Mouse (Mus musculus): Measurements from ENCODE around the gene Pde11a. TPM values are rescaled to one million over a fixed set of nuclear protein-coding genes. Genes with fewer than 3 reads are reported as not detected.
A peak's percentile ranks its signal among the peaks of the same experiment; 100 is the strongest.

Gene Pde11a
- total and polyA plus RNA-seq, 2 experiments from 2014 or later, result 0.58 to 1.0 TPM

DNA sequence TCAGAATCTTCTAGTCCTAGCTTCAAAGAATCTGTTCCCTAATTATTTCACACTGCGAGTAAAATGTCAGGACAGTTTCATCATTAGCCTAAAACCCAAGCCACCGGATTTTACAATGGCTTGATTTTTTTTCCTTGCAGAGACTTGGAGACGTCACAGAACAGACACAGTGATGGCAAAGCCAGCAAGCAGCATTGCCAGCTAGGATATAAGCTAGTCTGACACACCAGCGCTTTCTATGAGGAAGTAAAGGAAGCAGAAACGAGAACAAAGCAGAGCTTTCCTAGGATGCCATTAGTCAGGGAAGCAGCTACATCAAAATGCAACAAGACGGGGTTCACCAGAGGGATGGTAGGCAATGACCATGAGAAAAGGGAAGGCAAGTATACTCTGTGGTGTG lies 9.3 kb upstream of the Pde11a start:
- Histone ChIP-seq H3K9ac (replicated peaks; ENCODE audit: low read length) (no peak overlapping the region), H3K4me3 (ENCODE audit: low read length) (no peak overlapping the region), H3K27me3 (ENCODE audit: insufficient read depth, low read length) (no peaks in the 10 kb centered on the region), H3K27ac (no peak overlapping the region), H3K4me1 (ENCODE audit: insufficient read depth, low read length) (no peaks in the 10 kb centered on the region), H3K4me2 (ENCODE audit: low read depth, low read length) (no peak overlapping the region), H3K9me3 (ENCODE audit: low read length) (no peaks in the 10 kb centered on the region), H3K36me3 (ENCODE audit: insufficient read depth, low read length) (no peaks in the 10 kb centered on the region)
- ATAC-seq, result no peak
- DNase-seq (ENCODE audit: low spot score), result no peak
- no peak for TF ChIP-seq CTCF (IDR thresholded peaks at IDR 0.05; ENCODE audit: low read depth)
- WGBS, result 72% methylated on average over 6 of the region's 6 CpGs

DNA sequence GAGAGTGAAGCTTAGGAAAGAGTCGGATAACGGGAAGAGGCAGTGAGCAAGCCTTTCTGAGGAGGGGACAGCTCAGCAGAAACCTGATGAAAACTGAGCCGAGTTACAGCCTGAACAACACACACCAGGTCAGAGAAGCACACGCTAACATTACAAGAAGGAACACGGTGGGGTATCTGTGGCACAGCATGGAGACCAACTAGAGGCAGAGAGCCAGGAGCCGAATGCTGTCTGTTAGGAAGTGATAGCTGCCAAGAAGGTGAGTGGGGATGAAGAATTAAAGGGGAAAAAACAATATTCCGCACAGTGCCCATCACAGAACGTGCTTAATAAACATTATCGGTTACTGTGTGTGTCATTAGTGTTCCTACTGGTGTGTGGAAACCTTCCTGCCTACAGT lies 3.6 kb upstream of the Pde11a start:
- 69% methylated on average over 9 of the region's 9 CpGs for WGBS
- DNase-seq (ENCODE audit: low spot score), result peak; percentile 28

DNA sequence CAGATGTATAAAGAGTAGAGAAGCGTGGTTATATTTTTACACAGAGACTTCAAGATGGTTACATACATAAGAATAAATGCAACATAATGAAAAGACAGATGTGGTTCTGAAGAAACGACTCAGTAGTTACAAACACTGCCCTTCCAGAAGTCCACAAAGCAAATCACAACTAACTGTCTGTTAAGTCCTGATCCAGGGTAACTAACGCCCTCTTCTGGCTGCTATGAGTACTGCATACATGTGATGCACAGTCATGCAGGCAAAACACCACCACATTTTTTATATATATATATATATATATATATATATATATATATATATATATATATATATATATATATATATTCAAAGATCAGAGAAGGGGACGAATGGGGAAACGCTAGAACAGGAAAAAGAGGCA lies 4.0 kb downstream of the Pde11a start:
- no peaks in the 10 kb centered on the region for H3K4me1 ChIP-seq (ENCODE audit: insufficient read depth, low read length)
- DNase-seq (ENCODE audit: low spot score) (peak; percentile 49), ATAC-seq (no peak)
- 77% methylated on average over 5 of the region's 5 CpGs for WGBS
- H3K9ac ChIP-seq (replicated peaks; ENCODE audit: low read length), result no peak overlapping the region
- H3K27ac ChIP-seq, result no peak overlapping the region
- no peaks in the 10 kb centered on the region for H3K9me3 ChIP-seq (ENCODE audit: low read length)
- peak; percentile 49 for TF ChIP-seq CTCF (IDR thresholded peaks at IDR 0.05; ENCODE audit: low read depth)
- H3K27me3 ChIP-seq (ENCODE audit: insufficient read depth, low read length), result no peaks in the 10 kb centered on the region
- H3K36me3 ChIP-seq (ENCODE audit: insufficient read depth, low read length), result no peaks in the 10 kb centered on the region
- H3K4me3 ChIP-seq (ENCODE audit: low read length), result no peak overlapping the region
- no peak overlapping the region for H3K4me2 ChIP-seq (ENCODE audit: low read depth, low read length)

More for the DNA sequence above, 3.6 kb upstream of the Pde11a start:
- Histone ChIP-seq H3K4me2 (ENCODE audit: low read depth, low read length) (no peak overlapping the region), H3K4me3 (ENCODE audit: low read length) (no peak overlapping the region), H3K9ac (replicated peaks; ENCODE audit: low read length) (no peak overlapping the region), H3K36me3 (ENCODE audit: insufficient read depth, low read length) (no peaks in the 10 kb centered on the region), H3K27me3 (ENCODE audit: insufficient read depth, low read length) (no peaks in the 10 kb centered on the region), H3K4me1 (ENCODE audit: insufficient read depth, low read length) (no peaks in the 10 kb centered on the region), H3K27ac (no peak overlapping the region), H3K9me3 (ENCODE audit: low read length) (no peaks in the 10 kb centered on the region)
- TF ChIP-seq CTCF (IDR thresholded peaks at IDR 0.05; ENCODE audit: low read depth), result no peak
- ATAC-seq, result no peak

DNA sequence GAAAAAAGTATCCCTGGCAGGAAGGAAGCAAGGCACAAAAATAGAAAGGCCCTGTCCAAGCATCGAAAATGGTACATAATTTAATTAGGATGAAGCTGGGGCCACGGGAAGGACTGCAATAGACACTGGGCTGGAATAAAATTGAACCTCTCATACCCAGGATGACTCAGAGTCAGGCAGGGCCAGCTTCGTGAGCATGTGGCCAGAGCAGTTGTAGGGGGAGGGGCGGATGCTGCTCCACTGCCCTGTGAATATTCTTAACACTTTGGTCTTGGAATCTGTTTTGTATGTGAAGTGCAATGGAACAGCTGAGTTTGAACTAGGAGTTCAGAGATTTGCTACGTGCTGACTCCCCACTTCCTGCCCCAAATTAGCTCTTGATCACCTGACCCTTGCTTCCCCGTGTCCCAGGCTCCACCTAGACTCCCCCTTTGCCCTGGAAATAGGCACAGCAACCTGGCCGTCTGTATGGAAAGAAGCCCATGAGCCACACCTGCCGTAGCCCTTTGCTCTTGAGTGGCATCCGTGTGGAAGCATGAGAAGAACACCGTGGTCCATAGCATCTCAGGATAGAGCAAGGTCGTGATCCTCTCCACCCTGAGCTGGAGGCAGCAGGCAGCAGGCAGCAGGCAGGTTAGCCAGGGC lies 6.3 kb downstream of the Pde11a start:
- H3K4me3 ChIP-seq (ENCODE audit: low read length), result no peak overlapping the region
- no peaks in the 10 kb centered on the region for H3K36me3 ChIP-seq (ENCODE audit: insufficient read depth, low read length)
- no peak overlapping the region for H3K9ac ChIP-seq (replicated peaks; ENCODE audit: low read length)
- DNase-seq (ENCODE audit: low spot score) (no peak), ATAC-seq (no peak)
- no peak overlapping the region for H3K27ac ChIP-seq
- no peak for TF ChIP-seq CTCF (IDR thresholded peaks at IDR 0.05; ENCODE audit: low read depth)
- no peaks in the 10 kb centered on the region for H3K27me3 ChIP-seq (ENCODE audit: insufficient read depth, low read length)
- H3K9me3 ChIP-seq (ENCODE audit: low read length), result no peaks in the 10 kb centered on the region
- no peaks in the 10 kb centered on the region for H3K4me1 ChIP-seq (ENCODE audit: insufficient read depth, low read length)
- no peak overlapping the region for H3K4me2 ChIP-seq (ENCODE audit: low read depth, low read length)
- WGBS, result 79% methylated on average over 11 of the region's 11 CpGs

DNA sequence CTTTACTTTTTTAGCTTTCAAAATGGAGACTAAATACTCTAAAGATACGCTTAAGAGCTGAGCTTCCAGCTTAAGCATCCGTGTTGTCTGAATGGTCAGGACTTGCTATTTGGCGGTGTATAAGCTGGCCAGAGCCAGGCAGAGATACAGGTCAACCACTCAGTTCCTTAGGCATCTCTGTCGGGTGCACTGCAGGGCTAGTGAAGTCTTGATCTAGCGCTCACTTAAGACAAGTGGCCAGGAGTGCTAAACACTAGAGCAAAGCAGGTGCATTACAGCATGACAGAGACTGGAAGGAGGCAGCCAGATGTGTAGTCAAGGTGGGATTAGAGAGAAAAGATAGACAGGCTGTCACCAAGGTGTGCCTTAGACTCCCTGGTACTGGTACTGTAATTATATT lies 8.5 kb downstream of the Pde11a start:
- H3K9ac ChIP-seq (replicated peaks; ENCODE audit: low read length), result no peak overlapping the region
- H3K27me3 ChIP-seq (ENCODE audit: insufficient read depth, low read length), result no peaks in the 10 kb centered on the region
- 94% methylated on average over 5 of the region's 5 CpGs for WGBS
- H3K27ac ChIP-seq, result no peak overlapping the region
- ATAC-seq (no peak), DNase-seq (ENCODE audit: low spot score) (no peak)
- no peaks in the 10 kb centered on the region for H3K4me1 ChIP-seq (ENCODE audit: insufficient read depth, low read length)
- H3K4me2 ChIP-seq (ENCODE audit: low read depth, low read length), result no peak overlapping the region
- H3K4me3 ChIP-seq (ENCODE audit: low read length), result no peak overlapping the region
- H3K36me3 ChIP-seq (ENCODE audit: insufficient read depth, low read length), result no peaks in the 10 kb centered on the region
- TF ChIP-seq CTCF (IDR thresholded peaks at IDR 0.05; ENCODE audit: low read depth), result no peak
- H3K9me3 ChIP-seq (ENCODE audit: low read length), result no peaks in the 10 kb centered on the region

DNA sequence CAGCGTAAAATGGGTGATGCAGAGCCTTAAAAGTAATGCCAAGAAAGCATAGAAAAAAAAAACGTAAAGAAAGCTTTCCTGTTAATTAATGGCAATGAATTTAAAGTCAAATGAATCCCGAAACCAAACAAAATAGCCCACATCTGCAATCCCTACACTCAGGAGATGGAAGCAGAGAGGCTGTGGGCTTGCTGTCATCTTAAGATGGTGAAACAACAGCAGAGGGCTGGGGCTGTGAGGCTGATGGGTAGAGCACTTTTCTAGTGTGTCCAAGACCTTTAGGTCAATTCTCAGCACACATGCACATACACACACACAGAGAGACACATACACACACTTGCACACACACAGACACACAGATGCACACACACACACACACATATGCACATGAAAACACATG lies 12.4 kb downstream of the Pde11a start:
- Histone ChIP-seq H3K9me3 (ENCODE audit: low read length) (no peaks in the 10 kb centered on the region), H3K27me3 (ENCODE audit: insufficient read depth, low read length) (no peaks in the 10 kb centered on the region), H3K9ac (replicated peaks; ENCODE audit: low read length) (no peak overlapping the region), H3K27ac (no peak overlapping the region), H3K4me1 (ENCODE audit: insufficient read depth, low read length) (no peaks in the 10 kb centered on the region), H3K36me3 (ENCODE audit: insufficient read depth, low read length) (no peaks in the 10 kb centered on the region), H3K4me3 (ENCODE audit: low read length) (no peak overlapping the region), H3K4me2 (ENCODE audit: low read depth, low read length) (no peak overlapping the region)
- 85% methylated on average over 3 of the region's 3 CpGs for WGBS
- DNase-seq (ENCODE audit: low spot score) (no peak), ATAC-seq (no peak)
- TF ChIP-seq CTCF (IDR thresholded peaks at IDR 0.05; ENCODE audit: low read depth), result no peak

DNA sequence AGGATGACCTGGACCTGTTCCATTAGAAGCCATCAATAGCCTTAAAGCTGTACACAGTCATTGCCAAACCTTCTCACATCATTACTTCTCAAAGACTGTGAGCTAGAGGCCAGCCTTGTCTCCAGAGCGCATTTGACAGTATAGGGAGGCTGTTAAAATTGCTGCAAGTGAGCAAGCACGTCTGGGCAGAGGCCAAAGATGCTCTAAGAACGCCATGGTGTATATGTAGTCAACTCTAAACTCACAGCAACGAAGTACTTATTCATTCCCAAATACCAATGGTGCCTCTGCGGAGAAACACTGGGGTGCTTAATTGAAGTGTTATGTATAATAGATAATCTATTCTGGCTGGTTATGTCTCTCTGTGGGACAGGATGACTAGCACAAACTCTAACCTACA lies 14.1 kb downstream of the Pde11a start:
- Histone ChIP-seq H3K27me3 (ENCODE audit: insufficient read depth, low read length) (no peaks in the 10 kb centered on the region), H3K9me3 (ENCODE audit: low read length) (no peaks in the 10 kb centered on the region), H3K9ac (replicated peaks; ENCODE audit: low read length) (no peak overlapping the region), H3K27ac (no peak overlapping the region), H3K4me2 (ENCODE audit: low read depth, low read length) (no peak overlapping the region), H3K4me3 (ENCODE audit: low read length) (no peak overlapping the region), H3K4me1 (ENCODE audit: insufficient read depth, low read length) (no peaks in the 10 kb centered on the region), H3K36me3 (ENCODE audit: insufficient read depth, low read length) (no peaks in the 10 kb centered on the region)
- no peak for ATAC-seq
- no peak for DNase-seq (ENCODE audit: low spot score)
- TF ChIP-seq CTCF (IDR thresholded peaks at IDR 0.05; ENCODE audit: low read depth), result no peak
- WGBS, result 82% methylated on average over 5 of the region's 5 CpGs
